In genomic region chr6:9267998-9268397, GRCm38 (mm10) we compare ENCODE assay signal across 27 mouse cellular contexts.
A peak's percentile ranks its signal among the peaks of the same experiment; 100 is the strongest.
DNase-seq lines count a peak whose midpoint lies in the region; ATAC-seq and TF ChIP-seq lines count a peak whose summit lies in the region.
"Had no signal": no experiment of that assay in that cellular context is flagged by ENCODE, and none has a peak within 500 bp of the region (broad histone marks: within the 10 kb centered on the region; RNA-seq: fewer than 3 reads in every experiment).

No protein-coding gene starts in this region.

- ATAC-seq in forebrain, embryonic 13.5 days = peak; percentile 41; the same call in 1 of the 2 replicates
- ATAC-seq in forebrain, postnatal 0 days = no peak
- ATAC-seq in midbrain, embryonic 14.5 days (ENCODE audit: low FRiP score, low TSS enrichment) = no peak
- ATAC-seq: intestine, postnatal 0 days had no signal

- H3K27ac ChIP-seq in forebrain, embryonic 13.5 days = no peak overlapping the region
- no peak overlapping the region for H3K27ac ChIP-seq in forebrain, postnatal 0 days (ENCODE audit: low read depth, low read length)
- no peak overlapping the region for H3K27ac ChIP-seq in midbrain, embryonic 14.5 days (replicated peaks; ENCODE audit: low read depth, low read length)
- no peak overlapping the region for H3K27ac ChIP-seq in thymus, adult 2 months (ENCODE audit: control insufficient read depth, insufficient read depth, low read length)
- H3K27ac ChIP-seq: embryonic facial prominence, embryonic 12.5 days; gastrocnemius, adult 2 months; hindbrain, embryonic 13.5 days; liver, embryonic 14.5 days; macrophage; neural tube, embryonic 12.5 days had no signal

- no peaks in the 10 kb centered on the region for H3K27me3 ChIP-seq in forebrain, embryonic 13.5 days
- H3K27me3 ChIP-seq in forebrain, postnatal 0 days (ENCODE audit: insufficient read depth, low read length) = no peaks in the 10 kb centered on the region
- no peaks in the 10 kb centered on the region for H3K27me3 ChIP-seq in midbrain, embryonic 14.5 days (ENCODE audit: control insufficient read depth, insufficient read depth, low read length)
- H3K27me3 ChIP-seq in thymus, adult 2 months (ENCODE audit: control insufficient read depth, insufficient read depth, low read length) = no peaks in the 10 kb centered on the region
- H3K27me3 ChIP-seq: embryonic facial prominence, embryonic 12.5 days; heart, embryonic 12.5 days; hindbrain, embryonic 13.5 days; neural tube, embryonic 12.5 days had no signal

- DNase-seq in forebrain, postnatal 0 days = no peak
- DNase-seq in embryo, embryonic 9.5 days (ENCODE audit: extremely low spot score) = peak; percentile 4
- DNase-seq in midbrain, embryonic 14.5 days = peak; percentile 30
- DNase-seq in thymus, adult 2 months = no peak
- no peak for DNase-seq in heart, adult 8-10 months (ENCODE audit: low spot score)
- DNase-seq in layer of hippocampus, adult 18-20 months (ENCODE audit: low spot score in 2 of 2) = no peak
- DNase-seq: adrenal gland, adult 8-10 months; cerebellum, adult 11 months; cerebellum, postnatal 10 days; gastrocnemius, adult 2 months; gastrocnemius, postnatal 36 days; heart, adult 18-20 months; heart, postnatal 4 days; kidney, adult 9 months; kidney, postnatal 14 days; liver; lung, adult 2 months; lung, postnatal 10 days had no signal

- H3K4me1 ChIP-seq in forebrain, embryonic 13.5 days = no peaks in the 10 kb centered on the region
- no peaks in the 10 kb centered on the region for H3K4me1 ChIP-seq in forebrain, postnatal 0 days (ENCODE audit: insufficient read depth)
- no peaks in the 10 kb centered on the region for H3K4me1 ChIP-seq in midbrain, embryonic 14.5 days (ENCODE audit: control insufficient read depth, insufficient read depth, low read length)
- H3K4me1 ChIP-seq in thymus, adult 2 months (replicated peaks; ENCODE audit: control insufficient read depth, insufficient read depth, low read length) = no peaks in the 10 kb centered on the region
- H3K4me1 ChIP-seq: embryonic facial prominence, embryonic 12.5 days; heart, embryonic 12.5 days; hindbrain, embryonic 13.5 days; neural tube, embryonic 12.5 days had no signal

- 72% methylated on average over 1 of the region's 1 CpGs for WGBS in forebrain, embryonic 13.5 days
- WGBS in forebrain, postnatal 0 days = 60% methylated on average over 1 of the region's 1 CpGs
- WGBS in midbrain, embryonic 14.5 days = 11% methylated on average over 1 of the region's 1 CpGs
- 76% methylated on average over 1 of the region's 1 CpGs for WGBS in thymus, adult 2 months

- no peaks in the 10 kb centered on the region for H3K9me3 ChIP-seq in forebrain, embryonic 13.5 days (replicated peaks)
- H3K9me3 ChIP-seq in forebrain, postnatal 0 days (ENCODE audit: low read length) = no peaks in the 10 kb centered on the region
- no peaks in the 10 kb centered on the region for H3K9me3 ChIP-seq in midbrain, embryonic 14.5 days (ENCODE audit: control insufficient read depth, low read length)
- H3K9me3 ChIP-seq: embryonic facial prominence, embryonic 12.5 days; G1E; heart, embryonic 12.5 days; hindbrain, embryonic 13.5 days; neural tube, embryonic 12.5 days had no signal

- H3K4me3 ChIP-seq in forebrain, embryonic 13.5 days = no peak overlapping the region
- H3K4me3 ChIP-seq in forebrain, postnatal 0 days (ENCODE audit: low read depth, low read length) = no peak overlapping the region
- H3K4me3 ChIP-seq in midbrain, embryonic 14.5 days (replicated peaks; ENCODE audit: low read depth, low read length) = no peak overlapping the region
- no peak overlapping the region for H3K4me3 ChIP-seq in thymus, adult 2 months (ENCODE audit: control insufficient read depth, insufficient read depth, low read length)
- H3K4me3 ChIP-seq: embryonic facial prominence, embryonic 12.5 days; gastrocnemius, adult 2 months; heart, embryonic 12.5 days; hindbrain, embryonic 13.5 days; neural tube, embryonic 12.5 days had no signal

- no peak for TF ChIP-seq POLR2A in thymus, adult 2 months (IDR thresholded peaks at IDR 0.05; ENCODE audit: control insufficient read depth, extremely low read depth, insufficient read depth, low read length, poor library complexity)

- no peak for TF ChIP-seq CTCF in forebrain, postnatal 0 days (IDR thresholded peaks at IDR 0.05; ENCODE audit: low read depth)
- no peak for TF ChIP-seq CTCF in thymus, adult 2 months (IDR thresholded peaks at IDR 0.05; ENCODE audit: borderline replicate concordance, control insufficient read depth, extremely low read depth, insufficient read depth, low read length, poor library complexity)

- H3K9ac ChIP-seq in forebrain, embryonic 13.5 days = no peak overlapping the region
- H3K9ac ChIP-seq in forebrain, postnatal 0 days = no peak overlapping the region
- no peak overlapping the region for H3K9ac ChIP-seq in midbrain, embryonic 14.5 days (replicated peaks; ENCODE audit: low read length)
- H3K9ac ChIP-seq: embryonic facial prominence, embryonic 12.5 days; heart, embryonic 12.5 days; hindbrain, embryonic 13.5 days; liver, embryonic 14.5 days; neural tube, embryonic 12.5 days had no signal

- no peaks in the 10 kb centered on the region for H3K36me3 ChIP-seq in forebrain, embryonic 13.5 days (ENCODE audit: poor library complexity, severe bottlenecking)
- H3K36me3 ChIP-seq in forebrain, postnatal 0 days (ENCODE audit: insufficient read depth) = no peaks in the 10 kb centered on the region
- no peaks in the 10 kb centered on the region for H3K36me3 ChIP-seq in midbrain, embryonic 14.5 days (ENCODE audit: control insufficient read depth, insufficient read depth, low read length)
- H3K36me3 ChIP-seq in thymus, adult 2 months (ENCODE audit: control insufficient read depth, insufficient read depth, low read length) = no peaks in the 10 kb centered on the region
- H3K36me3 ChIP-seq: embryonic facial prominence, embryonic 12.5 days; G1E; heart, embryonic 12.5 days; hindbrain, embryonic 13.5 days; neural tube, embryonic 12.5 days had no signal

- H3K4me2 ChIP-seq in forebrain, embryonic 13.5 days = no peak overlapping the region
- no peak overlapping the region for H3K4me2 ChIP-seq in forebrain, postnatal 0 days (ENCODE audit: low read depth)
- no peak overlapping the region for H3K4me2 ChIP-seq in midbrain, embryonic 14.5 days (ENCODE audit: low read length)
- H3K4me2 ChIP-seq: embryonic facial prominence, embryonic 12.5 days; heart, embryonic 12.5 days; hindbrain, embryonic 13.5 days; neural tube, embryonic 12.5 days had no signal

Comparison
In these comparisons a context has a peak if more than half of its experiments do, and no peak if none do; other contexts are left out.
1. DNase-seq: peak in embryo, embryonic 9.5 days (single experiment) and midbrain, embryonic 14.5 days (single experiment); none in forebrain, postnatal 0 days (single experiment), thymus, adult 2 months (single experiment), heart, adult 8-10 months (single experiment) and layer of hippocampus, adult 18-20 months (0 of 2).